Mouse (Mus musculus): Measurements from ENCODE around the gene Asns.

- no peak for TF ChIP-seq CTCF (IDR thresholded peaks at IDR 0.05; ENCODE audit: control insufficient read depth, insufficient read depth, insufficient read length)
- no peak for TF ChIP-seq USF1 (IDR thresholded peaks at IDR 0.05; ENCODE audit: low read depth)
- TF ChIP-seq MAX (IDR thresholded peaks at IDR 0.05), result no peak
- no peak for TF ChIP-seq MYOG (IDR thresholded peaks at IDR 0.05; ENCODE audit: control insufficient read depth, extremely low read depth, insufficient read length)
- no peak for TF ChIP-seq CEBPB (IDR thresholded peaks at IDR 0.05; ENCODE audit: low read depth)
These were observed 31.6 kb downstream of the Asns start for GRCm38 (mm10) chr6:7661455-7661854.
